Mouse (Mus musculus): Measurements from ENCODE around the gene Pphln1.
"Not testable (repeated sequence)": the region's sequence is repeated elsewhere in the genome, so short reads cannot be mapped to it uniquely, and the experiment has no call there.

Pphln1 gene

GRCm38 (mm10) chr15:93397826-93398698, at the start of gene Pphln1, which contains the start of gene Zcrb1:
Gene Pphln1, plus strand, starts transcription at chr15:93398350.
Gene Zcrb1, minus strand, starts transcription at chr15:93398334.
- DNase-seq: peak; percentile 76 to 90

GRCm38 (mm10) chr15:93358346-93359095, 39.6 kb upstream of the Pphln1 start:
- no peak for DNase-seq

DNA sequence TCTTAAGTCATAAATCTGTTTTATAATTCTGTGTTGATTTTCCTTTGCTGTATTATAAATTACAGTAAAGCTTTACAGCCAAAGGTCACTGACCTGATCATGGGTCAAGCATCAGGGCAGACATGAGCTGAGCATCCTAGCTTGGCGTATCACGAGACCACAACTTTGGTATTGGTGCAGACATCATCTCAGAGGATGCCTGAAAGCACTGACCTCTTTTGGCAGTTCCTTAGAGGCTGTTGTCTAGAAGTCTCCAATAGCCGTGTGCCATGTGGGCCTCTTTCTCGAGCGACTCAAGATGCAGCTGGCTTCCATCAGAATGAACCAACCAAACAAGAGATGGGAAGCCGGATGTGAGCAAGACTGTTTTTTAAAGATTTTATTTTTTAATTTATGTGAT, 32.6 kb upstream of the Pphln1 start:
- no peak for DNase-seq

- DNase-seq: no peak
Observed at GRCm38 (mm10) chr15:93368558-93368957, 29.6 kb upstream of the Pphln1 start.

DNA sequence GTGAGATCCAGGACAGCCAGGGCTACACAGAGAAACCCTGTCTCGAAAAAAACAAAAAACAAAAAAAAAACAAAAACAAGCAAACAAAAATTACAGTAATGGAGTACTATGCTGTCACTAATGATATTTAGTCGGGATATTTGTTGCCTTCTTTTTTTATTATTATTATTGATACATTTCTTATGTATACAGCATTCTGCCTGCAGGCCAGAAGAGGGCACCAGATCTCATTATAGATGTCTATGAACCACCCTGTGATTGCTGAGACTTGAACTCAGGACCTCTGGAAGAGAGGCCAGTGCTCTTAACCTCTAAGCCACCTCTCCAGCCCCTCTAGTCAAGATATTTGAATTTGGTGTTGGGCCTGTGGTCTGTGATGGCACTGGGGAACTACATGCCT, 26.3 kb upstream of the Pphln1 start:
- DNase-seq: no peak

DNA sequence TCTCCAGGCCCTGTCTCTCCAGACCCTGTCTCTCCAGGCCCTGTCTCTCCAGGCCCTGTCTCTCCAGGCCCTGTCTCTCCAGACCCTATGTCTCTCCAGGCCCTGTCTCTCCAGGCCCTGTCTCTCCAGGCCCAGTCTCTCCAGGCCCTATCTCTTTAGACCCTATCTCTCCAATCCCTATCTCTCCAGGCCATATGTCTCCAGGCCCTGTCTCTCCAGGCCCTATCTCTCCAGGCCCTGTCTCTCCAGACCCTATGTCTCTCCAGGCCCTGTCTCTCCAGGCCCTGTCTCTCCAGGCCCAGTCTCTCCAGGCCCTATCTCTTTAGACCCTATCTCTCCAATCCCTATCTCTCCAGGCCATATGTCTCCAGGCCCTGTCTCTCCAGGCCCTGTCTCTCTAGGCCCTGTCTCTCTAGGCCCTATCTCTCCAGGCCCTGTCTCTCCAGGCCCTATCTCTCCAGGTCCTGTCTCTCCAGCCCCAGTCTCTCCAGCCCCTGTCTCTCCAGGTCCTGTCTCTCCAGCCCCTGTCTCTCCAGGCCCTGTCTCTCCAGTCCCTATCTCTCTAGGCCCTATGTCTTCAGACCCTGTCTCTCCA, 25.5 kb upstream of the Pphln1 start:
- DNase-seq: not testable (repeated sequence)

DNA sequence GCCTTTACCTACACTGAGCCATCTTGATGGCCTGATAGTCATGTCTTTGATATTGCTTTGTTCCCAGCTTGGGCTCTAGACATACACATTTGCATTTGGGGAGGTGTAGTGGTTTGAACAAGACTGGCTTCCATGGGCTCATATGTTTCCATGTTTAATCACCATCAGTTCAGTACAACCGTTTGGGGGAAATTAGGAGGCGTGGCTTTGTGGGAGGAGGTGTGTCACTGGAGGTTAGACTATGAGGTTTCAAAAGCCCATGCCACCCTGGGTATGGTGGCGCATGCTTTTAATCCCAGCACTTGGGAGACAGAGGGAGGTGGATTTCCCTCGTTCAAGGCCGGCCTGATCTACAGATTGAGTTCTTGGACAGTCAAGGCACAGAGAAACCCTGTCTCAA, 22.5 kb upstream of the Pphln1 start:
- DNase-seq: no peak

- DNase-seq: no peak
Observed at GRCm38 (mm10) chr15:93379177-93379576, 19.0 kb upstream of the Pphln1 start.

DNA sequence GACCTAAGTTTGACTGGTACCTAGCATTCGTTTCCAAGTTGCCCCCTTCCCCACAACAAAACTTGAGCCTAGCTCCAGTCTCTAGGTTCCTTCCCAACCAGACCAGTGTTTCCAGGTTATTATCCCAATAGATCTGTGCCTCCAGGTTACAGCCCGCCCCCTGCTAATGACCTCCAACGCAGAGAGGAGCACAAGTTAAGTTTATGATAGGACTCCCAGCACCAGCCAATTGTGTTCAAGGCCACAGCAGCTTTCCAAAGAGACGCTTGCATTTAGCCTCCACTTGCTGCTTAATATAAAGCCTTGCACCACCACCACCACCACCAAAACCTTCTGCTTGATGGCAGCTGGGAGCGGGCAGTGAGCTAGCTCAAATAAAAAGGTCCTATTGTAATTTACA, 16.8 kb upstream of the Pphln1 start:
- no peak for DNase-seq

- DNase-seq: no peak
Observed at GRCm38 (mm10) chr15:93397269-93397668, 881 bp upstream of the Pphln1 start.

DNA sequence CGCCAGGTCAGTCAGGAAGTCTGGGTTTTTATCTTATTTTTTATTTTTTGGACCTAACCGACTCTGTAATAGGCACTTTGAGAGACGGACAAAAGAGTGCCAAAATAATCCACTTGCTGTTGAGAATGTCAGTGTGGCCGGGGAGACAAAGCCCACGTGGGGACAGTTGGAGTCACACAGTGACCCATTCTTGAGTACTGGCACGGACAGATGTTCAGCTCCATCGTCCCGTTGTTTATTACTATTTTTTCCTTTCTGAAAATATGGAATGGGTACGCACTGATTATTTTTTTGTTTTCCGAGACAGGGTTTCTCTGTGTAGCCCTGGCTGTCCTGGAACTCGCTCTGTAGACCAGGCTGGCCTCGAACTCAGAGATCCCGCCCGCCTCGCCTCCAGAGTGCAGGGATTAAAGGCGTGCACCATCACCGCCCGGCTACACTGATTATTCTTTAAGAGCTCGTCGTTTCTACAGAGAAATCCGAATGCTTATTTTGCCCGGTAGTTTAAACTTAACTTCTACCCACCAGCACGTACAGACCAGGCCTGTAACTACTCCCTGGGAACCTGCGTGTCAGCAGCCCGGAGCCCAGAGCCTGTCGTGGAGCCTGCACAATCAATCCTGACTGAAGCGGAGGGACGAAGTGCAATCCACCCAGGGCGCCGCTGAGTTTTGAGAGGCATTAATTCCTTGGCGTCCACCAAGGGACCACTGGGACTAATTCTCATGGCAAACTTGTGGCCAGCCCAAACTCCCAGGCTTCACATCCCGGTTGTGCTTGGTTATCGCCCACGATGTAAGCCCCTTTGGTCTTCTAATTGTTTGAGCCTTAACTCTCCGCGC, 770 bp downstream of the Pphln1 start:
- peak; percentile 5 to 13 for DNase-seq

DNA sequence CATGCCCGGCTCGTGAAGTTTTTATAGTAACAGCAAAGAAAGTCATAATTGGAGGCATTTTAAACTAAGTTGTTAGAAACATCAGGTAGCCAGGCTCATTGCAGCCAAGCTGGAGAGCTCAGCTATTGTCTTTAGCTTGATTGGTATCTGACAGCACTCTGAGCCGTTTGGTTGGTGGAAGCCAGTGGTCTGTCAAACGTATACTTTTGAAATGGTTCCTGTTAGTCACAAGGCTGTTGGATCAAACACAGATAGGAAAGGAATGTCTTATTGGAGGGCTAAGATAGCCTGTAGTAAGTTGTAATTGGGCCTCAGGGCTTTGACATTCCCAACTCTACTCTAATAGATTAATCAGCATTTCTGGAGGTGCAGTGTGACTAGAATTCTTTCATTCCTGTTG, 3.3 kb downstream of the Pphln1 start:
- no peak for DNase-seq

GRCm38 (mm10) chr15:93402730-93403129, 4.6 kb downstream of the Pphln1 start:
- DNase-seq: no peak

GRCm38 (mm10) chr15:93404849-93405248, 6.7 kb downstream of the Pphln1 start:
- DNase-seq: no peak

- DNase-seq: no peak
Observed at GRCm38 (mm10) chr15:93405446-93405986, 7.4 kb downstream of the Pphln1 start.

- DNase-seq: no peak
Observed at GRCm38 (mm10) chr15:93406492-93406891, 8.3 kb downstream of the Pphln1 start.

GRCm38 (mm10) chr15:93412445-93412844, 14.3 kb downstream of the Pphln1 start:
- no peak for DNase-seq

DNA sequence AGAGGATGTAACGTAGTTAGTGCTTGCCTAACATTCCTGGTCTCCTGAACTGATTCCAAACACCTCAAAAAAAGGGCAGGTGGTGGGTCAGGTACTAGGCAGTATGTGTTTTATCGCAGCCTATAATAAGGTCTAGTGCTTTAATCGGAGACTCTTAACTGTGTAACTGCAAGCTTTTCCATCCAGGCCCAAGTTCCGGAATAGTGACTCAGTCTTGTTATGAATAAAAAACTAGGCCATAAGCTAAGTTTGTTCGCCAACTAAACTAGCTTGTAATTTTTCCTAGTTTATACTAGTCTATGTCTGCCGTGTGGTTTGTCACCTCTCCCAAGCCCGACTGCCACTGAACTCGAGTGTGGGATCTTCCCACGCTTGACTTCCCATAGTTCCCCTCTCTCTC, 16.3 kb downstream of the Pphln1 start:
- DNase-seq: no peak

- DNase-seq: no peak
Observed at GRCm38 (mm10) chr15:93416300-93416699, 18.1 kb downstream of the Pphln1 start.

GRCm38 (mm10) chr15:93420596-93420995, 22.4 kb downstream of the Pphln1 start:
- peak in 1 of 2 experiments; percentile 6 for DNase-seq

DNA sequence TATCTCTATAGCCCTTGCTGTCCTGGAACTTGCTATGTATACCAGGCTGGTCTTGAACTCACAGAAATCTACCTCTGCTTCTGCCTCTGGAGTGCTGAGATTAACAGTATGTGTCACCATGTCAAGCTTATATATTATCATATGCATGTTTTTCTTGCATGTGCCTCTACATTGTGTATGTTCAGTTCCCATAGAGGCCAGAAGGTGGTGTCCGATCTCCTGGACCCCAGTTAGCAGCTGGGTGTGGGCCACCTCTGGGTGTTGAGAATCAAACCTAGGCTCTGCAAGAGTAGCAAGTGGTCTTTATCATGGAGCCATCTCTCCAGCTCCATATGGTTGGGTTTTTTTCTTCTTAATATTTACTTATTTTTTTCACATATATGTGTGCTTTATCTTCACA, 24.4 kb downstream of the Pphln1 start:
- no peak for DNase-seq

DNA sequence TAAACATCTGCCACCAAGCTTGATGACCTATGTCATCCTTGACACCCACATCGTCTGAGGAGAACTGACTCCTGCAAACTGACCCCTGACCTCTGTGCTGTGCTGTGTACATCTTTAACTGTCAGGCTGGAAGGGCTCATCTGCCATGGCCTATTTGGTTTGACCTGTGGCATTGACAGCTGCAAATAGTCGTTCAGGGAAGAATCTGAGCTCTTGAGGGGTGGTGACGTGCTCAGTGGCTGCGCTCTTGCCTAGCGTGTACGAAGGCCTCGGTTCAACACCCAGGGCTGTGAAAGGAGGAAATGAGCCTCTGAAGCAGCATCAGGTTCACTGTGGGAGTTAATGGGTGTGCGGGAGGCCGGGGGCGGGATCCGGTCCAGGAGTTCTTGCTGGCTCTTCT, 35.7 kb downstream of the Pphln1 start:
- DNase-seq: peak in 1 of 2 experiments; percentile 8
